Mouse (Mus musculus): ENCODE measurements around the gene Olfr824. TPM values are rescaled to one million over a fixed set of nuclear protein-coding genes. Genes with fewer than 3 reads are reported as not detected.
"Not testable (repeated sequence)": the region's sequence is repeated elsewhere in the genome, so short reads cannot be mapped to it uniquely, and the experiment has no call there.

Olfr824 gene
- not detected in 2 replicates for polyA plus RNA-seq (2014; fragmentation: Nextera tagmentation; extraction: Ambion mirVana)

- not testable (repeated sequence) for H3K4me3 ChIP-seq (ENCODE audit: low read depth, low read length); H3K4me2 ChIP-seq (ENCODE audit: low read depth, low read length); H3K9ac ChIP-seq (replicated peaks; ENCODE audit: low read depth, low read length); ATAC-seq (ENCODE audit: low read depth); H3K27ac ChIP-seq (ENCODE audit: low read depth, low read length); H3K27me3 ChIP-seq (ENCODE audit: control insufficient read depth, insufficient read depth, low read length); H3K4me1 ChIP-seq (ENCODE audit: control insufficient read depth, insufficient read depth, low read length); H3K9me3 ChIP-seq (ENCODE audit: control insufficient read depth, low read length); H3K36me3 ChIP-seq (ENCODE audit: control insufficient read depth, insufficient read depth, low read length)
Measured at GRCm38 (mm10) chr10:130129900-130130299, at the start of gene Olfr824. Gene Olfr824 (minus strand): TSS chr10:130130000.

- H3K4me2 ChIP-seq (ENCODE audit: low read depth, low read length): no peak within 1 kb of the TSS
- no peaks in the 10 kb centered on the region for H3K9me3 ChIP-seq (ENCODE audit: control insufficient read depth, low read length)
- H3K4me1 ChIP-seq (ENCODE audit: control insufficient read depth, insufficient read depth, low read length): no peaks in the 10 kb centered on the region
- ATAC-seq (ENCODE audit: low read depth): no peak
- no peak within 1 kb of the TSS for H3K27ac ChIP-seq (ENCODE audit: low read depth, low read length)
- no peaks in the 10 kb centered on the region for H3K36me3 ChIP-seq (ENCODE audit: control insufficient read depth, insufficient read depth, low read length)
- H3K27me3 ChIP-seq (ENCODE audit: control insufficient read depth, insufficient read depth, low read length): no peaks in the 10 kb centered on the region
- no peak within 1 kb of the TSS for H3K9ac ChIP-seq (replicated peaks; ENCODE audit: low read depth, low read length)
- H3K4me3 ChIP-seq (ENCODE audit: low read depth, low read length): no peak within 1 kb of the TSS
Measured at GRCm38 (mm10) chr10:130166666-130167065, 36.9 kb upstream of the Olfr824 start, which contains the start of gene Olfr825. Gene Olfr825 (minus strand): TSS chr10:130166766.

- ATAC-seq (ENCODE audit: low read depth): no peak
- Histone ChIP-seq H3K4me3 (ENCODE audit: low read depth, low read length) (no peak overlapping the region), H3K27me3 (ENCODE audit: control insufficient read depth, insufficient read depth, low read length) (no peaks in the 10 kb centered on the region), H3K9ac (replicated peaks; ENCODE audit: low read depth, low read length) (no peak overlapping the region), H3K27ac (ENCODE audit: low read depth, low read length) (no peak overlapping the region), H3K4me2 (ENCODE audit: low read depth, low read length) (no peak overlapping the region), H3K9me3 (ENCODE audit: control insufficient read depth, low read length) (no peaks in the 10 kb centered on the region), H3K4me1 (ENCODE audit: control insufficient read depth, insufficient read depth, low read length) (no peaks in the 10 kb centered on the region), H3K36me3 (ENCODE audit: control insufficient read depth, insufficient read depth, low read length) (no peaks in the 10 kb centered on the region)
Measured at GRCm38 (mm10) chr10:130165196-130165595, 35.4 kb upstream of the Olfr824 start.

GRCm38 (mm10) chr10:130144121-130144520 lies 14.3 kb upstream of the Olfr824 start:
- H3K9me3 ChIP-seq (ENCODE audit: control insufficient read depth, low read length): no peaks in the 10 kb centered on the region
- no peak overlapping the region for H3K4me2 ChIP-seq (ENCODE audit: low read depth, low read length)
- no peaks in the 10 kb centered on the region for H3K27me3 ChIP-seq (ENCODE audit: control insufficient read depth, insufficient read depth, low read length)
- H3K4me1 ChIP-seq (ENCODE audit: control insufficient read depth, insufficient read depth, low read length): no peaks in the 10 kb centered on the region
- no peak overlapping the region for H3K4me3 ChIP-seq (ENCODE audit: low read depth, low read length)
- 87% methylated on average over 5 of the region's 5 CpGs for WGBS
- no peak overlapping the region for H3K9ac ChIP-seq (replicated peaks; ENCODE audit: low read depth, low read length)
- no peak overlapping the region for H3K27ac ChIP-seq (ENCODE audit: low read depth, low read length)
- no peaks in the 10 kb centered on the region for H3K36me3 ChIP-seq (ENCODE audit: control insufficient read depth, insufficient read depth, low read length)
- no peak for ATAC-seq (ENCODE audit: low read depth)

DNA sequence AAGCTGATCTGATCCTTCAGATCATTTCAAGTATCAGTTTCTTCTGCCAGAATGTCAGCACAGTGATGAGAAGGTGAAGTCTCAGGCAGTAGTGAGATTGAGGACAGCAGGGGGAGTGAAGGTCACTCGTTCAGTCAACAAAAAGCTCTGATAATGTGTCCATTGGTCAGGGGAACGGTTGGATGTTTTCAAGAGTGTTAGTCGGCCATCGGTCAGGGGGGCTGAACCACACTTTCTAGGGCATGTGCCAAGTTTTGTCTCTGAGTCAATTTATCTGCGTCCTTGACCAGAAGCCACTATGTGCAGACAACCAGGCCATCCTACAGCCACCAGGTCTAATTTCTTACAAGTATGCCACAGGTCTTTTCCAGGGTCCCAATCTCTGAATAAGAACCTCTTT lies 12.7 kb upstream of the Olfr824 start:
- 89% methylated on average over 5 of the region's 5 CpGs for WGBS
- H3K4me2 ChIP-seq (ENCODE audit: low read depth, low read length); H3K9ac ChIP-seq (replicated peaks; ENCODE audit: low read depth, low read length); ATAC-seq (ENCODE audit: low read depth); H3K27ac ChIP-seq (ENCODE audit: low read depth, low read length); H3K36me3 ChIP-seq (ENCODE audit: control insufficient read depth, insufficient read depth, low read length); H3K4me3 ChIP-seq (ENCODE audit: low read depth, low read length); H3K9me3 ChIP-seq (ENCODE audit: control insufficient read depth, low read length); H3K4me1 ChIP-seq (ENCODE audit: control insufficient read depth, insufficient read depth, low read length); H3K27me3 ChIP-seq (ENCODE audit: control insufficient read depth, insufficient read depth, low read length): not testable (repeated sequence)

DNA sequence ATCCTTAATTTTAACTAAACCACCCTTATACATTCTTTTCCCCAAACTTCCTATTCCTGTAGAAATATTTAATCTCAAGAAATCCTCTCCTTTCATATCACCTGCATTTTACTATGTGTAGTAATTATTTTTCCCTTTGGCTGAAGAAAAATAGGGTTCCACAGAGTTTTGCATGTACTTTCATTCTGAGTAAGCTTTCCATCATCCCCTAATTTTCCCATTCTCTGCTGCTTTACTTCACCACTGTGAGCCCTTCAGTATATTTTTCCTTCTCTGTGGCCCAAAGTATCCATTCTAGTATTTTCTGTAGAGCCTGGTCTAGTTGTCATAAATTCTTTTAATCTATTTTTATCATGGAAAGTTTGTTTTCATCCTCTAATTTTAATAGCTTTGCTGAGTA lies 5.0 kb upstream of the Olfr824 start:
- Histone ChIP-seq H3K4me1 (ENCODE audit: control insufficient read depth, insufficient read depth, low read length) (no peaks in the 10 kb centered on the region), H3K27me3 (ENCODE audit: control insufficient read depth, insufficient read depth, low read length) (no peaks in the 10 kb centered on the region), H3K4me2 (ENCODE audit: low read depth, low read length) (no peak overlapping the region), H3K36me3 (ENCODE audit: control insufficient read depth, insufficient read depth, low read length) (no peaks in the 10 kb centered on the region), H3K9me3 (ENCODE audit: control insufficient read depth, low read length) (no peaks in the 10 kb centered on the region), H3K4me3 (ENCODE audit: low read depth, low read length) (no peak overlapping the region), H3K27ac (ENCODE audit: low read depth, low read length) (no peak overlapping the region), H3K9ac (replicated peaks; ENCODE audit: low read depth, low read length) (no peak overlapping the region)
- no peak for ATAC-seq (ENCODE audit: low read depth)

DNA sequence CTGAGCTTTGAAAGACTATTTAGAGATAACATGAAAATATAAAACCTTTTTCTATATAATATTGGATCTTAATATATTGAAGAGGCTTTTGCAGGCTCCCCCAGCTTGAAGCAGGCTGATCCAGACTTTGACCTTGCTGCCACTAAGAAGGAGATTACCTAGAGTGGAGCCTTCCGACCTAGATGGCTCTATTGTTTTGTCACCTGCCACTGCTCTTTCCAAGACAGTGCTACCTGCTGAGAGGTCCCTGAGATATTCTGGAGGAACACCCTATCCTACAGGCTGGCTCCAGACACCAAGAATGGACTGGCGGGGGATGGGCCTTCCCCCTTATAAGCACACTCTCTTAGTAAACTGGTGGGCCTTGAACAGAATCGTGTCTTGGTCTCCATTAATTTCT lies 13.8 kb downstream of the Olfr824 start:
- H3K27ac ChIP-seq (ENCODE audit: low read depth, low read length); H3K9me3 ChIP-seq (ENCODE audit: control insufficient read depth, low read length); H3K27me3 ChIP-seq (ENCODE audit: control insufficient read depth, insufficient read depth, low read length); H3K4me2 ChIP-seq (ENCODE audit: low read depth, low read length); H3K4me3 ChIP-seq (ENCODE audit: low read depth, low read length); H3K36me3 ChIP-seq (ENCODE audit: control insufficient read depth, insufficient read depth, low read length); ATAC-seq (ENCODE audit: low read depth); H3K4me1 ChIP-seq (ENCODE audit: control insufficient read depth, insufficient read depth, low read length); H3K9ac ChIP-seq (replicated peaks; ENCODE audit: low read depth, low read length): not testable (repeated sequence)
- WGBS: 63% methylated on average over 3 of the region's 3 CpGs

DNA sequence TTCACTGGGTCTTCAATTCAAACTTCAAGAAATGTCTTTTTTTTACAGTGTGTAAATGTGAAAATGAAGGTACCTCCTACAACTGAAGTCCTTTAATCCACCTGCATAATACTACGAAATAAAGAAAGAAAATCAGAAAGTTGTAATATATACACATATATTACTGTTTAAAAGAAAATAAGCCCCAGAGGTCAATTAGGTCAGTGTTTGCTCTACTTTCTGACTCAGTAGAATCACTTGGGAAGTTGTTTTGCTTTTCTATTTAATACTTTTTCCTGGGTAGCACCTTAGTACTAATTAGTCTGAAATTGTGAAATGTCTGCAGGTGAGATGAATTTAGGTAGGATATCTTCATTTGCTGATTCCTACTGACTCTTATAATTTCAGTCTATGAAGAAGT lies 14.5 kb downstream of the Olfr824 start, which contains the start of gene Olfr823:
Gene Olfr823 (minus strand): TSS at position 101 of the 400 bp plus-strand sequence.
- WGBS: 95% methylated on average over 1 of the region's 1 CpGs
- not testable (repeated sequence) for H3K36me3 ChIP-seq (ENCODE audit: control insufficient read depth, insufficient read depth, low read length); H3K9me3 ChIP-seq (ENCODE audit: control insufficient read depth, low read length); ATAC-seq (ENCODE audit: low read depth); H3K27ac ChIP-seq (ENCODE audit: low read depth, low read length); H3K4me2 ChIP-seq (ENCODE audit: low read depth, low read length); H3K4me1 ChIP-seq (ENCODE audit: control insufficient read depth, insufficient read depth, low read length); H3K9ac ChIP-seq (replicated peaks; ENCODE audit: low read depth, low read length); H3K4me3 ChIP-seq (ENCODE audit: low read depth, low read length); H3K27me3 ChIP-seq (ENCODE audit: control insufficient read depth, insufficient read depth, low read length)

DNA sequence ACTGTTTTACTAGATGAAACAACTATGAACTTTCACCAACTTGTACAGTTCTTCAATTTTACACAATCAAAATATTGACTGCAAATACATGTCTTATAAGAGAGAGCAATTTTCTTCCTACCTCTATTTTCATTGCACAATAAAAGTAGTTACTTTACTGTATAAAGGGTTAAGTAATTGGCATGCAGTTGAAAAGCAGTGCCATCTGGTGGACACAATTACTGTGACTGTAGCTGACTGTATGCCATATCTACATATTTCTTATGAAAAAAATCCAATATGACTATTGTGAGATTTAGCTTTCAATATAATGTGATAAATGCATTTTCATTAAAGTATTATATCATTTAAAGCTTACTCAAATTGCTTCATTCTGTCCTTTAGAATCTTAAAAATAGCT lies 33.7 kb downstream of the Olfr824 start:
- no peak overlapping the region for H3K4me3 ChIP-seq (ENCODE audit: low read depth, low read length)
- no peak for ATAC-seq (ENCODE audit: low read depth)
- H3K36me3 ChIP-seq (ENCODE audit: control insufficient read depth, insufficient read depth, low read length): no peaks in the 10 kb centered on the region
- H3K9ac ChIP-seq (replicated peaks; ENCODE audit: low read depth, low read length): no peak overlapping the region
- no peaks in the 10 kb centered on the region for H3K4me1 ChIP-seq (ENCODE audit: control insufficient read depth, insufficient read depth, low read length)
- H3K4me2 ChIP-seq (ENCODE audit: low read depth, low read length): no peak overlapping the region
- H3K27me3 ChIP-seq (ENCODE audit: control insufficient read depth, insufficient read depth, low read length): no peaks in the 10 kb centered on the region
- H3K9me3 ChIP-seq (ENCODE audit: control insufficient read depth, low read length): no peaks in the 10 kb centered on the region
- no peak overlapping the region for H3K27ac ChIP-seq (ENCODE audit: low read depth, low read length)
